Mouse (Mus musculus): ENCODE measurements around the gene Flt1. TPM values are rescaled to one million over a fixed set of nuclear protein-coding genes. Genes with fewer than 3 reads are reported as not detected.

The Flt1 gene
- polyA plus RNA-seq, 1 experiment from 2014 or later: 14.0 TPM

Other genes with a start within 250 kb of the Flt1 start
- 384 and 481 TPM in 2 replicates for gene Pomp, start 134.4 kb upstream of the Flt1 start, polyA plus RNA-seq (2015; fragmentation: Nextera tagmentation; extraction: Ambion mirVana)
- gene Slc46a3, start 168.8 kb upstream of the Flt1 start, polyA plus RNA-seq (2015; fragmentation: Nextera tagmentation; extraction: Ambion mirVana): 4.7 and 5.7 TPM in 2 replicates
- gene Mtus2, start 231.3 kb upstream of the Flt1 start, polyA plus RNA-seq (2015; fragmentation: Nextera tagmentation; extraction: Ambion mirVana): 15.5 and 15.6 TPM in 2 replicates

Measured in stomach, embryonic 15.5 days (tissue).